Mouse (Mus musculus): Measurements from ENCODE around the gene Prr18. TPM values are rescaled to one million over a fixed set of nuclear protein-coding genes. Genes with fewer than 3 reads are reported as not detected.

Prr18 gene
- polyA plus RNA-seq, 1 experiment from 2014 or later = 0.07 TPM

GRCm38 (mm10) chr17:8351088-8351487 lies 13.8 kb downstream of the Prr18 start:
- Histone ChIP-seq H3K9ac (ENCODE audit: low read depth, low read length) (no peak overlapping the region), H3K9me3 (replicated peaks; ENCODE audit: control insufficient read depth, low read length) (no peaks in the 10 kb centered on the region), H3K4me3 (ENCODE audit: low read depth, low read length) (no peak overlapping the region), H3K27me3 (ENCODE audit: control insufficient read depth, insufficient read depth, low read depth, low read length) (no peaks in the 10 kb centered on the region), H3K36me3 (ENCODE audit: control insufficient read depth, insufficient read depth) (no peaks in the 10 kb centered on the region), H3K27ac (ENCODE audit: low read length) (no peak overlapping the region), H3K4me2 (ENCODE audit: low read depth, low read length) (no peak overlapping the region), H3K4me1 (ENCODE audit: control insufficient read depth, low read depth, low read length) (no peaks in the 10 kb centered on the region)
- 57% methylated on average over 7 of the region's 7 CpGs for WGBS (ENCODE audit: insufficient replicate concordance)
- ATAC-seq (ENCODE audit: low read depth) = no peak

GRCm38 (mm10) chr17:8355692-8356091 lies 18.4 kb downstream of the Prr18 start, which contains the start of gene T2:
T2 (plus strand) TSS chr17:8355992.
- Histone ChIP-seq H3K9me3 (replicated peaks; ENCODE audit: control insufficient read depth, low read length) (no peaks in the 10 kb centered on the region), H3K4me1 (ENCODE audit: control insufficient read depth, low read depth, low read length) (no peaks in the 10 kb centered on the region), H3K27ac (ENCODE audit: low read length) (no peak within 1 kb of the TSS), H3K27me3 (ENCODE audit: control insufficient read depth, insufficient read depth, low read depth, low read length) (no peaks in the 10 kb centered on the region), H3K9ac (ENCODE audit: low read depth, low read length) (no peak within 1 kb of the TSS), H3K4me2 (ENCODE audit: low read depth, low read length) (no peak within 1 kb of the TSS), H3K36me3 (ENCODE audit: control insufficient read depth, insufficient read depth) (no peaks in the 10 kb centered on the region), H3K4me3 (ENCODE audit: low read depth, low read length) (no peak within 1 kb of the TSS)
- no peak for ATAC-seq (ENCODE audit: low read depth)
- WGBS (ENCODE audit: insufficient replicate concordance) = 62% methylated on average over 6 of the region's 6 CpGs

DNA sequence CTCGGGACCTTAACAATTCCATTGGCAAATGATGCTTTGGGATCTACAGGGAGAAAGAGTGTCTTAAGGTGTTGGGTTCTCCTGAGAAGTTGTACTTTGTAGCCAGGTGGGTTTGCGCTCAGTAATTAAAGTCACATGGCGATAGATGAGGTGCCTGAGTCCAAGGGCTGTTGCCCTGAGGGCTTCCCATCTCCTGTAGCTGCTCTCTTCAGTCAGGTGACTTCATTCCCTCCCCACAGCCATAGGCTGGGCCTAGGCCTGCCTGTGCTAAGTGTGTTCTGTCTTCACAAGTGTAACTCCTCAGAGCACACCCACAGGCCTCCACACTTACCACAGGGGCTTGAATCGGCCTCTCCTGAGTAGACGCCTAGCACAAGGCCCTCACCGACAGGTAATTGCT lies 20.2 kb downstream of the Prr18 start:
- 63% methylated on average over 6 of the region's 6 CpGs for WGBS (ENCODE audit: insufficient replicate concordance)
- Histone ChIP-seq H3K27ac (ENCODE audit: low read length) (no peak overlapping the region), H3K4me3 (ENCODE audit: low read depth, low read length) (no peak overlapping the region), H3K9me3 (replicated peaks; ENCODE audit: control insufficient read depth, low read length) (no peaks in the 10 kb centered on the region), H3K4me2 (ENCODE audit: low read depth, low read length) (no peak overlapping the region), H3K27me3 (ENCODE audit: control insufficient read depth, insufficient read depth, low read depth, low read length) (no peaks in the 10 kb centered on the region), H3K36me3 (ENCODE audit: control insufficient read depth, insufficient read depth) (no peaks in the 10 kb centered on the region), H3K9ac (ENCODE audit: low read depth, low read length) (no peak overlapping the region), H3K4me1 (ENCODE audit: control insufficient read depth, low read depth, low read length) (no peaks in the 10 kb centered on the region)
- no peak for ATAC-seq (ENCODE audit: low read depth)

DNA sequence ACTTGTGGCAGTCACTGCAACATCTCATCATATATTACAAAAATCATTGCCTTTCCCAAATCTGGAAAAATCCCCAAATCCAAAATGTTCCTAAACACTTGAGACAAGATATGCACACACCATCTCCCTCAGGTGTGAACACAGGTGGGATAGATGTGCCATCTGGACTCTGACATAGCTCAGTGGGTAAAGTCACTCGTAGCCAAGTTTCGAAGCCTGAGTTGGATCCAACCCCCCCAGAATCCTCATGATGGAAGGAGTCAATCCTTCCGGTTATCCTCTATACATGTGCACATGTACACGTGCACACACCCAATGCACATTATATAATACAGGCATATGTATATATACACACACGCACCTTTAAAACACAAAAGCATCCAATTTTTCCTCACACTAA lies 23.6 kb downstream of the Prr18 start:
- Histone ChIP-seq H3K36me3 (ENCODE audit: control insufficient read depth, insufficient read depth) (no peaks in the 10 kb centered on the region), H3K9me3 (replicated peaks; ENCODE audit: control insufficient read depth, low read length) (no peaks in the 10 kb centered on the region), H3K4me2 (ENCODE audit: low read depth, low read length) (no peak overlapping the region), H3K27ac (ENCODE audit: low read length) (no peak overlapping the region), H3K4me1 (ENCODE audit: control insufficient read depth, low read depth, low read length) (no peaks in the 10 kb centered on the region), H3K27me3 (ENCODE audit: control insufficient read depth, insufficient read depth, low read depth, low read length) (no peaks in the 10 kb centered on the region), H3K9ac (ENCODE audit: low read depth, low read length) (no peak overlapping the region), H3K4me3 (ENCODE audit: low read depth, low read length) (no peak overlapping the region)
- 67% methylated on average over 5 of the region's 5 CpGs for whole genome bisulfite sequencing (ENCODE audit: insufficient replicate concordance)
- no peak for ATAC-seq (ENCODE audit: low read depth)

- Histone ChIP-seq H3K4me1 (ENCODE audit: control insufficient read depth, low read depth, low read length) (no peaks in the 10 kb centered on the region), H3K4me2 (ENCODE audit: low read depth, low read length) (no peak overlapping the region), H3K9me3 (replicated peaks; ENCODE audit: control insufficient read depth, low read length) (no peaks in the 10 kb centered on the region), H3K27ac (ENCODE audit: low read length) (no peak overlapping the region), H3K4me3 (ENCODE audit: low read depth, low read length) (no peak overlapping the region), H3K9ac (ENCODE audit: low read depth, low read length) (no peak overlapping the region), H3K27me3 (ENCODE audit: control insufficient read depth, insufficient read depth, low read depth, low read length) (no peaks in the 10 kb centered on the region), H3K36me3 (ENCODE audit: control insufficient read depth, insufficient read depth) (no peaks in the 10 kb centered on the region)
- ATAC-seq (ENCODE audit: low read depth) = no peak
- 63% methylated on average over 10 of the region's 10 CpGs for WGBS (ENCODE audit: insufficient replicate concordance)
Observed at GRCm38 (mm10) chr17:8361281-8362103, 24.2 kb downstream of the Prr18 start.

DNA sequence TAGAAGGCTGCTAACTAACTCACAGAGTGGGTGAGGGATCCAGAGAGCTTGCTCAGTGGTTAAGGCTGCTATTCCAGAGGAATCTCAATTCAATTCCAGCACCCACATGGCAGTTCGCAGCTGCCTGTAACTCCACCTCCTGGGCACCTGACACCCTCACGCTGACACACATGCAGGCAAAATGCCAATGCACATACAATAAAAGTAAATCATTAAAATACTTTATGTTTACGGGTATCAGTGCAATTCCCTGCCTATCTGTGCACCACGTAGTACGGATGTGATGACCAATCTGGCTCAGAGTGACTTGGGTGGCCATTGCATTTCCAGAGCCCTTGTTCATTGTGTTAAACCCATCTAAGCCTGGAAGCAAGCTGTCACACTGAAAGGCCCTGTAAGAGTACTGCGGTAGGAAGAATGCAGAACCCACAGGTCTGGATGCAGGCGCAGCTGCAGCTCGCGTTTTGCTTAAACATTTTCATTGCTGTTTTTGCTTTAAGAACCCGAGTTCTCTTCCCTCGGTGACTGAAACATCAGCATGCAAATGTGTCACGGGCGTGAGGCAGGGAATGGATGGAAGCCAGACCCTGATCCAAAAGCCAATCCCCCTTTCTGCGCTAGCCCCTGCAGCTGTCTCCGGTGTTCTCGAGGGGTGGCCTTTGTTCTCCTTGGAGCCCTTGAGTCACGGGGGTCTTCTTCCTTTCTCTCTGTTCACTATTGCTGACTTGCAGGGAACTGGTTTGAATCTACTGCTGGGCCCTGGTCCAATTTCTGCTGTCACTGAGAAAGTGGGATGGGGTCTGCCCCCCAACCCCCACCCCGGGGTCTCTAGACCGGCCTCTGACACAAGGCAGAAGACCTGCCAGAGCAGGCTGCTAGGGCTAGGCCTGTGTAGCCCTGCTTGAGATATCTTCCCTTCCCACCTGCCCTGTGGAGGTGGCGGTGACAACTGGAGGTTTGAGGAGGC lies 30.5 kb downstream of the Prr18 start:
- H3K36me3 ChIP-seq (ENCODE audit: control insufficient read depth, insufficient read depth) = no peaks in the 10 kb centered on the region
- no peak overlapping the region for H3K4me3 ChIP-seq (ENCODE audit: low read depth, low read length)
- H3K4me2 ChIP-seq (ENCODE audit: low read depth, low read length) = no peak overlapping the region
- ATAC-seq (ENCODE audit: low read depth) = no peak
- 48% methylated on average over 20 of the region's 20 CpGs for WGBS (ENCODE audit: insufficient replicate concordance)
- peaks cover 4% of the 10 kb centered on the region for H3K4me1 ChIP-seq (ENCODE audit: control insufficient read depth, low read depth, low read length)
- H3K27ac ChIP-seq (ENCODE audit: low read length) = no peak overlapping the region
- no peak overlapping the region for H3K9ac ChIP-seq (ENCODE audit: low read depth, low read length)
- no peaks in the 10 kb centered on the region for H3K27me3 ChIP-seq (ENCODE audit: control insufficient read depth, insufficient read depth, low read depth, low read length)
- no peaks in the 10 kb centered on the region for H3K9me3 ChIP-seq (replicated peaks; ENCODE audit: control insufficient read depth, low read length)

DNA sequence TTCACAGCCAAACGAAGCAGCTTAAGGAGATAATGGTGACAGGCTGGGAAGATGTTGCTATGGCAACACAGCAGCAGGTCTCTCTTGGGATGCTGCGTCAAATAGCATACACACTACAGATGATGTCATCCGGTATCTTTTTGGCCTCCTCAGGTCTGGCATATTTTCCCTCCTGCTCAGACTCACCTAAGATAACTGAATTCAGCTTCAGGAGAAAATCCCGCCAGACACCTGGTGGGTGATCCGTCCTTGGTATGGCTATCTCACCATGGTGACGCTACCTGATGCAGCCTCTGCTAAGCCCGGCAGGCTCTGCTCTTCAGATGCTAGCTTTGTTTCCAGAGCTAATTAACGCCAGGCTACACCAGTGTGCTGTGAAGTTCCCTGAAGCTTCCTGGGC lies 31.3 kb downstream of the Prr18 start:
- Histone ChIP-seq H3K4me2 (ENCODE audit: low read depth, low read length) (no peak overlapping the region), H3K36me3 (ENCODE audit: control insufficient read depth, insufficient read depth) (no peaks in the 10 kb centered on the region), H3K4me3 (ENCODE audit: low read depth, low read length) (no peak overlapping the region), H3K4me1 (ENCODE audit: control insufficient read depth, low read depth, low read length) (peaks cover 4% of the 10 kb centered on the region), H3K27me3 (ENCODE audit: control insufficient read depth, insufficient read depth, low read depth, low read length) (no peaks in the 10 kb centered on the region), H3K9ac (ENCODE audit: low read depth, low read length) (no peak overlapping the region), H3K27ac (ENCODE audit: low read length) (no peak overlapping the region), H3K9me3 (replicated peaks; ENCODE audit: control insufficient read depth, low read length) (no peaks in the 10 kb centered on the region)
- ATAC-seq (ENCODE audit: low read depth) = no peak
- 40% methylated on average over 8 of the region's 8 CpGs for WGBS (ENCODE audit: insufficient replicate concordance)

DNA sequence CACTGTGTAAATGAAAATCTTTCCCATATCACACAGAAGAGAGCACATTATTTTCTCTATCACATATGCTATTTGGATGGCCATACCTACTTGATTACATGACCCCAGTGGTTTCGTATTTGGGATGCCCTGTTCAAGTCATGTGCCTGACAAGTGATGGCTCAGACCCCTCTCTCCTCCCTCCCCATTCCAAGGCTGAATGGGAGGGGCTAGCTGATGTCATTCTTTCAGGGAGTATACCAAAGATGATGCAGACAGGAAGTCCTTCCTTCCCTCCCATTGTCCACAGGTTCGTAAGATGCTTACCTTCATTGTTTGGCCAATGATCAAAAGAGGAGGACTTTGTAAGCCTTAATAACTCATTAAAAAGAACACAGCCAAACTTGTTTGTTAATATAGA lies 31.9 kb downstream of the Prr18 start:
- WGBS (ENCODE audit: insufficient replicate concordance) = 46% methylated on average over 2 of the region's 2 CpGs
- Histone ChIP-seq H3K9me3 (replicated peaks; ENCODE audit: control insufficient read depth, low read length) (no peaks in the 10 kb centered on the region), H3K4me3 (ENCODE audit: low read depth, low read length) (no peak overlapping the region), H3K27ac (ENCODE audit: low read length) (no peak overlapping the region), H3K27me3 (ENCODE audit: control insufficient read depth, insufficient read depth, low read depth, low read length) (no peaks in the 10 kb centered on the region), H3K4me1 (ENCODE audit: control insufficient read depth, low read depth, low read length) (peaks cover 4% of the 10 kb centered on the region), H3K36me3 (ENCODE audit: control insufficient read depth, insufficient read depth) (no peaks in the 10 kb centered on the region), H3K9ac (ENCODE audit: low read depth, low read length) (no peak overlapping the region), H3K4me2 (ENCODE audit: low read depth, low read length) (no peak overlapping the region)
- ATAC-seq (ENCODE audit: low read depth) = no peak

Data from liver, embryonic 16.5 days (tissue).